Mouse (Mus musculus) kidney, adult 2 months (tissue): ENCODE data around the gene Tnfrsf4.

ENCODE experiments used
- CTCF ChIP-seq: fragments of 200-500 bp; conservative IDR thresholded peaks from 2 replicates; pipeline ENCODE4 v1.5.1; 2011; ENCODE audit warnings: low read depth, mild to moderate bottlenecking, control low read depth, low read length, moderate library complexity, mixed read lengths; ENCODE audit not compliant: insufficient read depth, insufficient read length
- POLR2A ChIP-seq: fragments of 200-500 bp; IDR thresholded peaks from one replicate; pipeline ENCODE4 v1.6.1; 2011; ENCODE audit warnings: low read depth, low read length, control low read depth

DNA sequence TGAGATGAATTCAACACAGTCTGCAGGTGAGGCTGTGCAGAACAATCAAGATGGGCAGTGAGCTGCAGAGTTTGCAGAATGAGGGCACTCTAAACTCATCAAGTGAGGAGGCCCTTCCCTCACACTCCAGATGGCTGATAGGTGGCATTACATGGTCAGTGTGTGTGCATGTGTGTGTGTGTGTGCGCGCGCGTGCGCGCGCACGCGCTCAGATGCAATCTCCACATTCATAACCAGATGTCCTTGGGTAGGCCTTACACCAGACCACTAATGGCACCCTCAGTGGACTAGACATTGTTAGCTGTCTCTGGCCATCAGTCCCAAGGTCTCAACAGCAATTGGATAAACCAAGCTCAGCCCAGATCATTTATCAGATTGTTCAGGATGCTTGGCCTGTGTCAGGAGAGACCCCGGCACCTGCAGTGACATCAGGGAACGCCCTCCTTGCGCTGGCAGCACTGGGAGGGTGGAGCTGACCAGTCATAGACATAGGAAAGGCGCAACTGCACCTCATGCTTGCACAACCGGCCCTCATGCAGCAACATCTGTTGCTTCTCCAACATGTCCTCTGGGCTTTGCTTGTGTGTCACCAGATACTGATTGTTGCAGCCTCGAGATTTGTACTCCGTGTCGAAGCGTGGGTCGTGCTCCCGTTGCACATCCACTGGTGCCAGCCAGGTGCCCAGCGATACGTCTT, 22.3 kb upstream of the Tnfrsf4 start:
- TF ChIP-seq POLR2A (no peak), CTCF (no peak)
